Mouse (Mus musculus): ENCODE results near the gene Chmp6. TPM values are rescaled to one million over a fixed set of nuclear protein-coding genes. Genes with fewer than 3 reads are reported as not detected.

The Chmp6 gene
- polyA plus RNA-seq, 1 experiment from 2014 or later: 116 TPM

GRCm38 (mm10) chr11:119893667-119894236, 19.5 kb upstream of the Chmp6 start:
- Histone ChIP-seq H3K4me1 (peaks cover 12% of the 10 kb centered on the region; the same call in 1 of the 2 replicates), H3K4me3 (no peak overlapping the region), H3K27me3 (replicated peaks) (no peaks in the 10 kb centered on the region), H3K4me2 (no peak overlapping the region), H3K9me3 (no peaks in the 10 kb centered on the region), H3K9ac (0 out of 2 replicates have a peak overlapping the region, but pooled peaks have one; percentile 12), H3K27ac (peak overlapping the region; percentile 77), H3K36me3 (replicated peaks) (peaks cover 19% of the 10 kb centered on the region)
- WGBS: 67% methylated on average over 10 of the region's 10 CpGs
- peak; percentile 53 for ATAC-seq (replicated peaks)

- 79% methylated on average over 6 of the region's 6 CpGs for WGBS
- Histone ChIP-seq H3K4me3 (no peak overlapping the region), H3K27ac (0 out of 2 replicates have a peak overlapping the region, but pooled peaks have one; percentile 77), H3K9ac (no peak overlapping the region), H3K9me3 (no peaks in the 10 kb centered on the region), H3K36me3 (replicated peaks) (peaks cover 11% of the 10 kb centered on the region), H3K27me3 (replicated peaks) (no peaks in the 10 kb centered on the region), H3K4me1 (peaks cover 12% of the 10 kb centered on the region; the same call in 1 of the 2 replicates), H3K4me2 (no peak overlapping the region)
- no peak for ATAC-seq (replicated peaks)
These were observed 18.6 kb upstream of the Chmp6 start for GRCm38 (mm10) chr11:119894634-119895033.

- ATAC-seq (replicated peaks): peak; percentile 46; the same call in 1 of the 2 replicates
- Histone ChIP-seq H3K9ac (no peak overlapping the region), H3K4me3 (no peak overlapping the region), H3K4me2 (no peak overlapping the region), H3K36me3 (replicated peaks) (peaks cover 4% of the 10 kb centered on the region; the same call in 1 of the 2 replicates), H3K27ac (peak overlapping the region; percentile 77), H3K4me1 (peaks cover 12% of the 10 kb centered on the region; the same call in 1 of the 2 replicates), H3K27me3 (replicated peaks) (no peaks in the 10 kb centered on the region), H3K9me3 (no peaks in the 10 kb centered on the region)
- 68% methylated on average over 9 of the region's 9 CpGs for WGBS
These were observed 16.2 kb upstream of the Chmp6 start for GRCm38 (mm10) chr11:119897041-119897440.

- peaks cover 1% of the 10 kb centered on the region; the same call in 1 of the 2 replicates for H3K4me1 ChIP-seq
- H3K27ac ChIP-seq: peak overlapping the region; percentile 30; the same call in 1 of the 2 replicates
- no peak for ATAC-seq (replicated peaks)
- no peak overlapping the region for H3K9ac ChIP-seq
- peaks cover 4% of the 10 kb centered on the region; the same call in 1 of the 2 replicates for H3K36me3 ChIP-seq (replicated peaks)
- WGBS: 77% methylated on average over 11 of the region's 11 CpGs
- no peak overlapping the region for H3K4me2 ChIP-seq
- H3K27me3 ChIP-seq (replicated peaks): no peaks in the 10 kb centered on the region
- no peaks in the 10 kb centered on the region for H3K9me3 ChIP-seq
- no peak overlapping the region for H3K4me3 ChIP-seq
These were observed 14.3 kb upstream of the Chmp6 start for GRCm38 (mm10) chr11:119898976-119899375.

- Histone ChIP-seq H3K27me3 (replicated peaks) (0 out of 2 replicates have a peak, but pooled peaks cover 3% of the 10 kb centered on the region), H3K9me3 (no peaks in the 10 kb centered on the region), H3K4me2 (no peak overlapping the region), H3K27ac (no peak overlapping the region), H3K36me3 (replicated peaks) (0 out of 2 replicates have a peak, but pooled peaks cover 4% of the 10 kb centered on the region), H3K4me1 (no peaks in the 10 kb centered on the region), H3K9ac (no peak overlapping the region), H3K4me3 (no peak overlapping the region)
- no peak for ATAC-seq (replicated peaks)
- 64% methylated on average over 4 of the region's 4 CpGs for WGBS
These were observed 12.1 kb upstream of the Chmp6 start for GRCm38 (mm10) chr11:119901174-119901573.

- ATAC-seq (replicated peaks): no peak
These were observed 10.3 kb upstream of the Chmp6 start for GRCm38 (mm10) chr11:119902891-119903290.

GRCm38 (mm10) chr11:119904621-119905286, 8.5 kb upstream of the Chmp6 start:
- peak; percentile 75 for ATAC-seq (replicated peaks)
- Histone ChIP-seq H3K27me3 (replicated peaks) (0 out of 2 replicates have a peak, but pooled peaks cover 4% of the 10 kb centered on the region), H3K27ac (no peak overlapping the region), H3K4me1 (0 out of 2 replicates have a peak, but pooled peaks cover 3% of the 10 kb centered on the region), H3K4me2 (no peak overlapping the region), H3K36me3 (replicated peaks) (no peaks in the 10 kb centered on the region), H3K9ac (no peak overlapping the region), H3K9me3 (no peaks in the 10 kb centered on the region), H3K4me3 (no peak overlapping the region)
- WGBS: 36% methylated on average over 5 of the region's 5 CpGs

More at GRCm38 (mm10) chr11:119902891-119903290, 10.3 kb upstream of the Chmp6 start:
- no peak overlapping the region for H3K4me3 ChIP-seq
- H3K27ac ChIP-seq: no peak overlapping the region
- H3K36me3 ChIP-seq (replicated peaks): no peaks in the 10 kb centered on the region
- 0 out of 2 replicates have a peak, but pooled peaks cover 4% of the 10 kb centered on the region for H3K27me3 ChIP-seq (replicated peaks)
- no peak overlapping the region for H3K9ac ChIP-seq
- no peaks in the 10 kb centered on the region for H3K9me3 ChIP-seq
- no peak overlapping the region for H3K4me2 ChIP-seq
- H3K4me1 ChIP-seq: no peaks in the 10 kb centered on the region
- WGBS: 69% methylated on average over 4 of the region's 4 CpGs

GRCm38 (mm10) chr11:119905794-119906193, 7.4 kb upstream of the Chmp6 start:
- H3K27me3 ChIP-seq (replicated peaks): 0 out of 2 replicates have a peak, but pooled peaks cover 4% of the 10 kb centered on the region
- H3K36me3 ChIP-seq (replicated peaks): no peaks in the 10 kb centered on the region
- 87% methylated on average over 5 of the region's 5 CpGs for WGBS
- no peak overlapping the region for H3K4me2 ChIP-seq
- no peak overlapping the region for H3K4me3 ChIP-seq
- no peak for ATAC-seq (replicated peaks)
- 0 out of 2 replicates have a peak, but pooled peaks cover 5% of the 10 kb centered on the region for H3K4me1 ChIP-seq
- no peak overlapping the region for H3K27ac ChIP-seq
- H3K9me3 ChIP-seq: no peaks in the 10 kb centered on the region
- H3K9ac ChIP-seq: no peak overlapping the region

- 0 out of 2 replicates have a peak, but pooled peaks cover 5% of the 10 kb centered on the region for H3K4me1 ChIP-seq
- H3K36me3 ChIP-seq (replicated peaks): no peaks in the 10 kb centered on the region
- H3K4me3 ChIP-seq: no peak overlapping the region
- no peaks in the 10 kb centered on the region for H3K9me3 ChIP-seq
- WGBS: 31% methylated on average over 7 of the region's 7 CpGs
- H3K9ac ChIP-seq: no peak overlapping the region; the same call in 1 of the 2 replicates
- no peak for ATAC-seq (replicated peaks)
- no peak overlapping the region for H3K27ac ChIP-seq
- no peak overlapping the region for H3K4me2 ChIP-seq
- H3K27me3 ChIP-seq (replicated peaks): 0 out of 2 replicates have a peak, but pooled peaks cover 4% of the 10 kb centered on the region
These were observed 6.1 kb upstream of the Chmp6 start for GRCm38 (mm10) chr11:119907006-119907650.

GRCm38 (mm10) chr11:119907711-119908110, 5.5 kb upstream of the Chmp6 start:
- Histone ChIP-seq H3K4me2 (no peak overlapping the region), H3K9ac (no peak overlapping the region), H3K4me1 (peaks cover 9% of the 10 kb centered on the region), H3K4me3 (no peak overlapping the region), H3K9me3 (no peaks in the 10 kb centered on the region), H3K27me3 (replicated peaks) (0 out of 2 replicates have a peak, but pooled peaks cover 4% of the 10 kb centered on the region), H3K36me3 (replicated peaks) (no peaks in the 10 kb centered on the region), H3K27ac (no peak overlapping the region)
- WGBS: 37% methylated on average over 7 of the region's 7 CpGs
- no peak for ATAC-seq (replicated peaks)

- no peak overlapping the region for H3K9ac ChIP-seq
- H3K9me3 ChIP-seq: no peaks in the 10 kb centered on the region
- H3K4me2 ChIP-seq: no peak overlapping the region
- H3K36me3 ChIP-seq (replicated peaks): no peaks in the 10 kb centered on the region
- no peak for ATAC-seq (replicated peaks)
- WGBS: 0% methylated on average over 5 of the region's 5 CpGs
- H3K4me3 ChIP-seq: no peak overlapping the region
- H3K27ac ChIP-seq: no peak overlapping the region
- peaks cover 20% of the 10 kb centered on the region for H3K4me1 ChIP-seq
- H3K27me3 ChIP-seq (replicated peaks): 0 out of 2 replicates have a peak, but pooled peaks cover 4% of the 10 kb centered on the region
These were observed 3.8 kb upstream of the Chmp6 start for GRCm38 (mm10) chr11:119909436-119909835.

- Histone ChIP-seq H3K27ac (peak overlapping the region; percentile 81), H3K9ac (peak overlapping the region; percentile 89), H3K4me3 (peak overlapping the region; percentile 89), H3K9me3 (no peaks in the 10 kb centered on the region), H3K4me2 (peak overlapping the region; percentile 97), H3K4me1 (peaks cover 37% of the 10 kb centered on the region), H3K36me3 (replicated peaks) (peaks cover 14% of the 10 kb centered on the region; the same call in 1 of the 2 replicates), H3K27me3 (replicated peaks) (no peaks in the 10 kb centered on the region)
- 6% methylated on average over 7 of the region's 7 CpGs for WGBS
- no peak; the same call in 1 of the 2 replicates for ATAC-seq (replicated peaks)
These were observed 396 bp upstream of the Chmp6 start for GRCm38 (mm10) chr11:119912845-119913244.
